Mouse (Mus musculus) limb, embryonic 13.5 days (tissue): Measurements from ENCODE around the gene Muc1. TPM values are rescaled to one million over a fixed set of nuclear protein-coding genes. Genes with fewer than 3 reads are reported as not detected.

ENCODE experiments used
- ATAC-seq: fragments of 200-750 bp; cut with Nextera tagmentation; 2 replicates; pipeline ENCODE4 v1.8.0; 2017; ENCODE audit warnings: low read depth, moderate number of reproducible peaks, moderate TSS enrichment; ENCODE audit not compliant: low FRiP score
- H3K27ac ChIP-seq: fragments of 300-500 bp; sonication (generic); 2 replicates; pipeline ENCODE4 v1.5.1; 2015; ENCODE audit warnings: inconsistent platforms, mild to moderate bottlenecking, moderate library complexity
- H3K27me3 ChIP-seq: fragments of 300-500 bp; sonication (generic); 2 replicates; pipeline ENCODE4 v1.6.1; 2015; ENCODE audit warnings: mild to moderate bottlenecking, inconsistent platforms
- H3K36me3 ChIP-seq: fragments of 300-500 bp; sonication (generic); 2 replicates; pipeline ENCODE4 v1.6.1; 2015; ENCODE audit warnings: inconsistent platforms, mild to moderate bottlenecking, moderate library complexity
- H3K4me1 ChIP-seq: fragments of 300-500 bp; sonication (generic); 2 replicates; pipeline ENCODE4 v1.6.1; 2015; ENCODE audit warnings: inconsistent platforms
- H3K4me2 ChIP-seq: fragments of 300-500 bp; sonication (generic); replicated peaks from 2 replicates; pipeline ENCODE4 v1.6.1; 2015; ENCODE audit warnings: inconsistent platforms, mild to moderate bottlenecking, moderate library complexity
- H3K4me3 ChIP-seq: fragments of 300-500 bp; sonication (generic); 2 replicates; pipeline ENCODE4 v1.5.1; 2015; ENCODE audit warnings: moderate library complexity, mild to moderate bottlenecking, inconsistent platforms
- H3K9ac ChIP-seq: fragments of 300-500 bp; sonication (generic); 2 replicates; pipeline ENCODE4 v1.6.1; 2015; ENCODE audit warnings: mild to moderate bottlenecking, inconsistent platforms
- H3K9me3 ChIP-seq: fragments of 300-500 bp; sonication (generic); 2 replicates; pipeline ENCODE4 v1.6.1; 2016; ENCODE audit warnings: inconsistent platforms
- WGBS: fragments of 180-500 bp; shearing (Covaris S2); methylation state at CpG from one replicate; pipeline ENCODE4 v1.1.7; 2015; 5-methylcytosine and 5-hydroxymethylcytosine counted together
- microRNA counts: library from miRNA; unstranded; fragments of <30 nt; microRNA quantifications from one replicate; lab custom pipeline; 2016
- microRNA-seq: library from miRNA; unstranded; fragments of <30 nt; microRNA quantifications from one replicate; pipeline ENCODE4, GENCODE M21; 2016
- polyA plus RNA-seq: library from polyadenylated mRNA; unstranded; fragments of >200 nt; fragmentation: Nextera tagmentation; extraction: Ambion mirVana; gene quantifications from 2 replicates; pipeline ENCODE4 v1.2.1, GENCODE M21; 2015

Muc1 gene
- polyA plus RNA-seq, 1 experiment from 2014 or later: 0.64 TPM

GRCm38 (mm10) chr3:89279153-89279890, 50.5 kb downstream of the Muc1 start:
- peaks cover 12% of the 10 kb centered on the region; the same call in 1 of the 2 replicates for H3K27me3 ChIP-seq
- peak overlapping the region; percentile 86 for H3K27ac ChIP-seq
- H3K36me3 ChIP-seq: peaks cover 19% of the 10 kb centered on the region
- H3K9ac ChIP-seq: peak overlapping the region; percentile 85
- WGBS: 3% methylated on average over 35 of the region's 35 CpGs
- H3K4me1 ChIP-seq: peaks cover 51% of the 10 kb centered on the region
- H3K9me3 ChIP-seq: no peaks in the 10 kb centered on the region
- H3K4me3 ChIP-seq: peak overlapping the region; percentile 62
- ATAC-seq: peak; percentile 79
- peak overlapping the region; percentile 96 for H3K4me2 ChIP-seq

- peak; percentile 5; the same call in 1 of the 2 replicates for ATAC-seq
- peak overlapping the region; percentile 96 for H3K4me2 ChIP-seq
- peaks cover 51% of the 10 kb centered on the region for H3K4me1 ChIP-seq
- H3K9ac ChIP-seq: peak overlapping the region; percentile 85
- H3K4me3 ChIP-seq: peak overlapping the region; percentile 62
- H3K9me3 ChIP-seq: no peaks in the 10 kb centered on the region
- H3K27me3 ChIP-seq: peaks cover 12% of the 10 kb centered on the region; the same call in 1 of the 2 replicates
- H3K27ac ChIP-seq: peak overlapping the region; percentile 86
- under 1% methylated on average over 29 of the region's 29 CpGs for WGBS
- H3K36me3 ChIP-seq: peaks cover 12% of the 10 kb centered on the region
Observed at GRCm38 (mm10) chr3:89280050-89280605, 51.3 kb downstream of the Muc1 start.

- Histone ChIP-seq H3K36me3 (peaks cover 5% of the 10 kb centered on the region), H3K9ac (peak within 1 kb of the TSS; percentile 85), H3K4me3 (peak within 1 kb of the TSS; percentile 62), H3K9me3 (no peaks in the 10 kb centered on the region), H3K4me2 (peak within 1 kb of the TSS; percentile 96), H3K27ac (peak within 1 kb of the TSS; percentile 86), H3K4me1 (peaks cover 51% of the 10 kb centered on the region), H3K27me3 (peaks cover 12% of the 10 kb centered on the region; the same call in 1 of the 2 replicates)
- peak; percentile 13; the same call in 1 of the 2 replicates for ATAC-seq
- under 1% methylated on average over 52 of the region's 52 CpGs for WGBS
Observed at GRCm38 (mm10) chr3:89280606-89281511, 52.0 kb downstream of the Muc1 start, which contains the start of gene Efna1. Gene Efna1 (minus strand): TSS chr3:89281142.

GRCm38 (mm10) chr3:89281579-89282290, 52.9 kb downstream of the Muc1 start:
- Histone ChIP-seq H3K27me3 (peaks cover 12% of the 10 kb centered on the region; the same call in 1 of the 2 replicates), H3K4me3 (peak overlapping the region; percentile 62), H3K36me3 (no peaks in the 10 kb centered on the region), H3K4me1 (peaks cover 50% of the 10 kb centered on the region), H3K4me2 (peak overlapping the region; percentile 96), H3K9me3 (no peaks in the 10 kb centered on the region), H3K9ac (peak overlapping the region; percentile 85), H3K27ac (peak overlapping the region; percentile 86; the same call in 1 of the 2 replicates)
- WGBS: 11% methylated on average over 20 of the region's 20 CpGs
- no peak for ATAC-seq

GRCm38 (mm10) chr3:89282291-89282643, 53.4 kb downstream of the Muc1 start:
- Histone ChIP-seq H3K9me3 (no peaks in the 10 kb centered on the region), H3K36me3 (no peaks in the 10 kb centered on the region), H3K4me3 (no peak overlapping the region), H3K27me3 (peaks cover 12% of the 10 kb centered on the region; the same call in 1 of the 2 replicates), H3K9ac (no peak overlapping the region), H3K4me2 (peak overlapping the region; percentile 96; the same call in 1 of the 2 replicates), H3K27ac (no peak overlapping the region), H3K4me1 (peaks cover 46% of the 10 kb centered on the region)
- 26% methylated on average over 4 of the region's 4 CpGs for WGBS
- ATAC-seq: no peak

MicroRNAs within 50 kb of the gene (microRNA counts, 519-probe panel; counts per million panel counts)
- not detected for microRNA mmu-miR-92b (lab: Ali Mortazavi, UCI)

Small RNA genes lying within 50 kb of the gene (microRNA-seq; reads per million reads assigned to microRNA genes)
- gene Mir92b: 255 reads per million, percentile 64 among the genes with 10 or more reads in this experiment

Other genes with a start within 250 kb of the Muc1 start
- gene Rusc1, start 135.7 kb upstream of the Muc1 start, polyA plus RNA-seq: 30.9 and 32.7 TPM in 2 replicates
- gene Gm43738, start 128.0 kb upstream of the Muc1 start, polyA plus RNA-seq: not detected in 2 replicates
- gene Fdps, start 127.1 kb upstream of the Muc1 start, polyA plus RNA-seq: 194 and 207 TPM in 2 replicates
- 0.33 and 0.68 TPM in 2 replicates for gene Pklr, start 92.9 kb upstream of the Muc1 start, polyA plus RNA-seq
- gene Hcn3, start 68.9 kb upstream of the Muc1 start, polyA plus RNA-seq: 2.0 and 3.0 TPM in 2 replicates
- gene Clk2, start 64.3 kb upstream of the Muc1 start, polyA plus RNA-seq: 32.3 and 36.6 TPM in 2 replicates
- gene Scamp3, start 51.6 kb upstream of the Muc1 start, polyA plus RNA-seq: 115 and 119 TPM in 2 replicates
- gene Fam189b, start 45.9 kb upstream of the Muc1 start, polyA plus RNA-seq: 34.0 and 35.2 TPM in 2 replicates
- gene Gba, start 26.1 kb upstream of the Muc1 start, polyA plus RNA-seq: 35.6 and 40.2 TPM in 2 replicates
- gene Thbs3, start 13.9 kb upstream of the Muc1 start, polyA plus RNA-seq: 63.7 and 69.8 TPM in 2 replicates
- 202 and 205 TPM in 2 replicates for gene Mtx1, start 2.0 kb upstream of the Muc1 start, polyA plus RNA-seq
- gene Krtcap2, start 16.9 kb downstream of the Muc1 start, polyA plus RNA-seq: 332 and 333 TPM in 2 replicates
- 6.1 and 6.8 TPM in 2 replicates for gene Trim46, start 17.3 kb downstream of the Muc1 start, polyA plus RNA-seq
- 120 and 126 TPM in 2 replicates for gene Dpm3, start 30.3 kb downstream of the Muc1 start, polyA plus RNA-seq
- 85.5 and 88.8 TPM in 2 replicates for gene Slc50a1, start 41.5 kb downstream of the Muc1 start, polyA plus RNA-seq
- gene Efna1, start 52.1 kb downstream of the Muc1 start, polyA plus RNA-seq: 44.0 and 46.2 TPM in 2 replicates
- gene Efna3, start 93.9 kb downstream of the Muc1 start, polyA plus RNA-seq: 27.4 and 30.6 TPM in 2 replicates
- gene Efna4, start 109.0 kb downstream of the Muc1 start, polyA plus RNA-seq: 49.0 and 51.6 TPM in 2 replicates
- 50.3 and 52.2 TPM in 2 replicates for gene Adam15, start 120.9 kb downstream of the Muc1 start, polyA plus RNA-seq
- 0.27 and 0.34 TPM in 2 replicates for gene Dcst2, start 132.9 kb downstream of the Muc1 start, polyA plus RNA-seq
- 0.38 and 0.51 TPM in 2 replicates for gene Dcst1, start 136.2 kb downstream of the Muc1 start, polyA plus RNA-seq
- 1.1 and 2.0 TPM in 2 replicates for gene Zbtb7b, start 165.7 kb downstream of the Muc1 start, polyA plus RNA-seq
- not detected in 2 replicates for gene Lenep, start 173.7 kb downstream of the Muc1 start, polyA plus RNA-seq
- gene Flad1, start 182.8 kb downstream of the Muc1 start, polyA plus RNA-seq: 27.1 and 28.2 TPM in 2 replicates
- gene Cks1b, start 189.3 kb downstream of the Muc1 start, polyA plus RNA-seq: 508 and 542 TPM in 2 replicates
- gene Shc1, start 189.4 kb downstream of the Muc1 start, polyA plus RNA-seq: 102 and 108 TPM in 2 replicates
- 49.7 and 50.3 TPM in 2 replicates for gene Pygo2, start 201.2 kb downstream of the Muc1 start, polyA plus RNA-seq
- 34.1 and 35.2 TPM in 2 replicates for gene Pbxip1, start 207.6 kb downstream of the Muc1 start, polyA plus RNA-seq
- gene Pmvk, start 225.5 kb downstream of the Muc1 start, polyA plus RNA-seq: 59.9 and 60.4 TPM in 2 replicates